ENCODE assay signal across 8 mouse cellular contexts in genomic region chr2:67565480-67566331, GRCm38 (mm10). TPM values are rescaled to one million over a fixed set of nuclear protein-coding genes. Genes with fewer than 3 reads are reported as not detected.
A peak's percentile ranks its signal among the peaks of the same experiment; 100 is the strongest.
DNase-seq lines count a peak whose midpoint lies in the region; ATAC-seq and TF ChIP-seq lines count a peak whose summit lies in the region.

Gene B3galt1 (plus strand): TSS chr2:67565871.

- H3K36me3 ChIP-seq in hindbrain, embryonic 15.5 days: no peaks in the 10 kb centered on the region
- H3K36me3 ChIP-seq in lung, postnatal 0 days (ENCODE audit: insufficient read depth, low read length): no peaks in the 10 kb centered on the region

- H3K4me2 ChIP-seq in hindbrain, embryonic 15.5 days: peak within 1 kb of the TSS; percentile 93
- peak within 1 kb of the TSS; percentile 75 for H3K4me2 ChIP-seq in lung, postnatal 0 days (replicated peaks; ENCODE audit: low read depth, low read length)

- H3K4me3 ChIP-seq in gastrocnemius, adult 2 months: peak within 1 kb of the TSS; percentile 81
- H3K4me3 ChIP-seq in hindbrain, embryonic 15.5 days: peak within 1 kb of the TSS; percentile 56
- H3K4me3 ChIP-seq in lung, postnatal 0 days (ENCODE audit: low read depth, low read length): peak within 1 kb of the TSS; percentile 49

- H3K4me1 ChIP-seq in hindbrain, embryonic 15.5 days (replicated peaks): peaks cover 9% of the 10 kb centered on the region
- H3K4me1 ChIP-seq in lung, postnatal 0 days (ENCODE audit: insufficient read depth, low read depth, low read length): no peaks in the 10 kb centered on the region; the same call in 1 of the 2 replicates

- intact Hi-C loops in gastrocnemius, adult 2 months (cut with DNase I): no loop called here

- no peak for TF ChIP-seq CTCF in gastrocnemius, adult 2 months (IDR thresholded peaks at IDR 0.05)
- no peak for TF ChIP-seq CTCF in lung, postnatal 0 days (IDR thresholded peaks at IDR 0.05)

- WGBS in hindbrain, embryonic 15.5 days: under 1% methylated on average over 83 of the region's 83 CpGs
- WGBS in lung, postnatal 0 days: 1% methylated on average over 71 of the region's 83 CpGs

- H3K27me3 ChIP-seq in hindbrain, embryonic 15.5 days: no peaks in the 10 kb centered on the region
- peaks cover 16% of the 10 kb centered on the region for H3K27me3 ChIP-seq in lung, postnatal 0 days (replicated peaks; ENCODE audit: insufficient read depth, low read length)

- no peaks in the 10 kb centered on the region for H3K9me3 ChIP-seq in hindbrain, embryonic 15.5 days
- H3K9me3 ChIP-seq in lung, postnatal 0 days (ENCODE audit: low read length): no peaks in the 10 kb centered on the region

- peak within 1 kb of the TSS; percentile 75 for H3K27ac ChIP-seq in gastrocnemius, adult 2 months
- peak within 1 kb of the TSS; percentile 99 for H3K27ac ChIP-seq in hindbrain, embryonic 15.5 days (replicated peaks)
- no peak within 1 kb of the TSS for H3K27ac ChIP-seq in lung, postnatal 0 days (ENCODE audit: low read length)

- no peak for TF ChIP-seq EP300 in lung, postnatal 0 days (IDR thresholded peaks at IDR 0.05)

- peak; percentile 99 for ATAC-seq in hindbrain, embryonic 15.5 days (ENCODE audit: low FRiP score, low read depth)
- ATAC-seq in lung, postnatal 0 days: peak; percentile 95

- peak; percentile 76 to 90 for DNase-seq in adrenal gland, adult (ENCODE audit: inconsistent age in 2 of 2, low spot score in 1 of 2)
- peak; percentile 84 to 89 for DNase-seq in cerebellum, postnatal 4 days (ENCODE audit: low spot score in 2 of 2)
- peak; percentile 93 for DNase-seq in gastrocnemius, adult 2 months
- DNase-seq in layer of hippocampus, postnatal 25 days (ENCODE audit: extremely low spot score in 1 of 2, low spot score in 1 of 2): peak; percentile 75 to 87
- DNase-seq in lung, postnatal 0 days (ENCODE audit: low spot score): peak; percentile 63
- DNase-seq in retina, postnatal 1 day: peak; percentile 96
- peak; percentile 78 for DNase-seq in urinary bladder, postnatal 14 days (ENCODE audit: low spot score)

- peak within 1 kb of the TSS; percentile 90 for H3K9ac ChIP-seq in hindbrain, embryonic 15.5 days
- no peak within 1 kb of the TSS for H3K9ac ChIP-seq in lung, postnatal 0 days (replicated peaks; ENCODE audit: low read depth)

RNA-seq across cellular contexts. Expression of gene B3galt1, which starts in this region (rescaled TPM):
- total RNA-seq in gastrocnemius, adult 2 months (2021): 1 to 10 TPM; 1.0 to 4.4 TPM
- 54.5 and 60.6 TPM in 2 replicates for polyA plus RNA-seq in hindbrain, embryonic 15.5 days (2015; fragmentation: Nextera tagmentation; extraction: Ambion mirVana)
- total RNA-seq in layer of hippocampus, postnatal 25 days (2021): 10 to 100 TPM; 85.1 to 88.0 TPM
- polyA plus RNA-seq in lung, postnatal 0 days (2015; fragmentation: Nextera tagmentation; extraction: Ambion mirVana): 0.30 and 0.81 TPM in 2 replicates

Comparison
In these comparisons a context has a peak if more than half of its experiments do, and no peak if none do; other contexts are left out.
1. RNA of gene B3galt1 (total RNA-seq): 85.1 to 88.0 TPM in layer of hippocampus, postnatal 25 days; 1.0 to 4.4 TPM in gastrocnemius, adult 2 months; every median in the first group is over 10 times any median in the second.
2. RNA of gene B3galt1 (polyA plus RNA-seq): 54.5 to 60.6 TPM in hindbrain, embryonic 15.5 days; 0.30 to 0.81 TPM in lung, postnatal 0 days; every median in the first group is over 10 times any median in the second.
3. Peak in DNase-seq, ATAC-seq, H3K4me3 ChIP-seq and H3K4me2 ChIP-seq in lung, postnatal 0 days; RNA of the gene not detected or under 1 TPM.
4. Peak in every context shown above with its lines, with median percentiles within 50 percentile points of each other: DNase-seq and H3K4me3 ChIP-seq.